Mouse (Mus musculus) forebrain, postnatal 0 days (tissue): ENCODE results near the gene Jund. TPM values are rescaled to one million over a fixed set of nuclear protein-coding genes. Genes with fewer than 3 reads are reported as not detected.

Experiments used
- ATAC-seq: fragments of 200-750 bp; cut with Nextera tagmentation; 2 replicates; pipeline ENCODE4 v1.8.0; 2017; ENCODE audit warnings: mild to moderate bottlenecking, moderate library complexity
- DNase-seq: peaks from one replicate; pipeline ENCODE4 v3.0.0-alpha.2; 2015
- H3K27ac ChIP-seq: fragments of 300-500 bp; sonication (generic); 2 replicates; pipeline ENCODE4 v1.5.1; 2014; ENCODE audit warnings: low read depth, mild to moderate bottlenecking, antibody characterized with exemption, low read length, moderate library complexity, mixed read lengths
- H3K27me3 ChIP-seq: fragments of 300-500 bp; sonication (generic); 2 replicates; pipeline ENCODE4 v1.6.1; 2014; ENCODE audit warnings: mild to moderate bottlenecking, low read length, mixed read lengths; ENCODE audit not compliant: insufficient read depth
- H3K36me3 ChIP-seq: fragments of 300-500 bp; sonication (generic); 2 replicates; pipeline ENCODE4 v1.6.1; 2014; ENCODE audit warnings: mild to moderate bottlenecking, moderate library complexity; ENCODE audit not compliant: insufficient read depth
- H3K4me1 ChIP-seq: fragments of 300-500 bp; sonication (generic); 2 replicates; pipeline ENCODE4 v1.6.1; 2014; ENCODE audit warnings: antibody characterized with exemption; ENCODE audit not compliant: insufficient read depth
- H3K4me2 ChIP-seq: fragments of 300-500 bp; sonication (generic); 2 replicates; pipeline ENCODE4 v1.6.1; 2014; ENCODE audit warnings: low read depth, mild to moderate bottlenecking, moderate library complexity
- H3K4me3 ChIP-seq: fragments of 300-500 bp; sonication (generic); 2 replicates; pipeline ENCODE4 v1.5.1; 2014; ENCODE audit warnings: low read depth, low read length, mixed read lengths
- H3K9ac ChIP-seq: fragments of 300-500 bp; sonication (generic); 2 replicates; pipeline ENCODE4 v1.6.1; 2014; ENCODE audit warnings: mild to moderate bottlenecking
- H3K9me3 ChIP-seq: fragments of 300-500 bp; sonication (generic); 2 replicates; pipeline ENCODE4 v1.6.1; 2016; ENCODE audit warnings: low read length
- CTCF ChIP-seq: sonication (generic); IDR thresholded peaks from 2 replicates; pipeline ENCODE4 v1.5.1; 2016; ENCODE audit warnings: antibody characterized with exemption, control low read depth, low read depth
- WGBS: fragments of 180-500 bp; shearing (Covaris S2); extraction: QIAGEN DNeasy Blood & Tissue Kit; methylation state at CpG from one replicate; pipeline ENCODE4 v1.1.7; 2014; 5-methylcytosine and 5-hydroxymethylcytosine counted together
- polyA plus RNA-seq: library from polyadenylated mRNA; unstranded; fragments of >200 nt; fragmentation: Nextera tagmentation; extraction: Ambion mirVana; gene quantifications from 2 replicates; pipeline ENCODE4 v1.2.1, GENCODE M21; 2015
- total RNA-seq: library from RNA; depleted of rRNA; stranded (reverse); fragments of >200 nt; gene quantifications from 2 replicates; pipeline ENCODE4 v1.2.3, GENCODE M21; 2014; rRNA removed

The Jund gene
- total and polyA plus RNA-seq, 2 experiments from 2014 or later: 114 to 392 TPM

DNA sequence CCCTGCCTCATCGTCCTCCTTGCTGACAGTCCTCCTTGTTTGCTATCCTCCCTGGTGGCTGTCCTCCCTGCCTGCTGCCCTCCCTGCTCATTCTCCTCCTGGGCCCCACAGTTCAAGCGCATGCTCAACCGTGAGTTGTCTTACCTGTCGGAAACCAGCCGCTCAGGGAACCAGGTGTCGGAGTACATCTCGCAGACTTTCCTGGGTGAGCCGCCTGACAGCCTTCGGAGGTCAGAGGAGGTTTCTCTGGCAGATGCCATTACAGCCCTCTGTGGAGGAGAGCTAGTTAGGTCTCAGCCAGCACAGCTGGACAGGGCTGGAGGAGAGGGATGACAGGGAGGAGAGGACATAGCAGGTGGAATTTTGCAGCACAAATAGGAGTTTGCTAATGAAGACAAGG, 47.9 kb downstream of the Jund start:
- H3K4me3 ChIP-seq: no peak overlapping the region
- H3K9me3 ChIP-seq: no peaks in the 10 kb centered on the region
- H3K36me3 ChIP-seq: no peaks in the 10 kb centered on the region
- WGBS: 75% methylated on average over 9 of the region's 9 CpGs
- no peaks in the 10 kb centered on the region; the same call in 1 of the 2 replicates for H3K4me1 ChIP-seq
- TF ChIP-seq CTCF: no peak
- H3K4me2 ChIP-seq: no peak overlapping the region
- ATAC-seq (no peak), DNase-seq (no peak)
- H3K27me3 ChIP-seq: peaks cover 25% of the 10 kb centered on the region
- H3K9ac ChIP-seq: no peak overlapping the region
- no peak overlapping the region for H3K27ac ChIP-seq

DNA sequence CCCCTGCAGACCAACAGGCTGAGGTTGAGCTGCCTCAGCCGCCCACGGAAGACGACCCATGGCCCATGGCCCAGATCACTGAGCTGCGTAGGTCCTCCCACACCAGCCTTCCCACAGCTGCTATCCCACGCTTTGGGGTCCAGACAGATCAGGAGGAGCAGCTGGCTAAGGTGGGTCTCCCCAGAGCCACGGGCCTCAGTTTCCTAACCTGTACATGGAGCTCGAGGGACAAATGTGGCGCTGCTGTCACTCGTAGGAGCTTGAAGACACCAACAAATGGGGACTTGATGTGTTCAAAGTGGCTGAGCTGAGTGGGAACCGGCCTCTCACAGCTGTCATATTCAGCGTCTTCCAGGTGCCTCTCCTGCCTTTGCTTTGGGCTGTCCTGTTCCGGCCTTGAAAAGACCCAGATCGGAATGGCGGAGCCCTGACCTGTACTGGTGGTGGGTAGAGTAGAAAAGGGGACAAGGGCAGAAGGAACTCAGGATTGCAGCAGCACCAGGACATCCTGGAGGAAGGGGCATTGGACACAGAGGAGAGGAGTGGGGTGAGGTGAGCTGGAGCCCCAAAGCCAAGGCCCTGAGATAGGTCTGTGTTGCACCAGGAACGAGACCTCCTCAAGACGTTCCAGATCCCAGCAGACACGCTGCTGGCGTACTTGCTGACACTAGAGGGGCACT, 48.6 kb downstream of the Jund start:
- DNase-seq (no peak), ATAC-seq (no peak)
- no peaks in the 10 kb centered on the region for H3K9me3 ChIP-seq
- no peak overlapping the region for H3K4me2 ChIP-seq
- H3K36me3 ChIP-seq: no peaks in the 10 kb centered on the region
- peaks cover 25% of the 10 kb centered on the region for H3K27me3 ChIP-seq
- no peak overlapping the region for H3K4me3 ChIP-seq
- no peak overlapping the region for H3K9ac ChIP-seq
- 87% methylated on average over 18 of the region's 18 CpGs for WGBS
- H3K27ac ChIP-seq: no peak overlapping the region
- H3K4me1 ChIP-seq: no peaks in the 10 kb centered on the region; the same call in 1 of the 2 replicates
- no peak for TF ChIP-seq CTCF

DNA sequence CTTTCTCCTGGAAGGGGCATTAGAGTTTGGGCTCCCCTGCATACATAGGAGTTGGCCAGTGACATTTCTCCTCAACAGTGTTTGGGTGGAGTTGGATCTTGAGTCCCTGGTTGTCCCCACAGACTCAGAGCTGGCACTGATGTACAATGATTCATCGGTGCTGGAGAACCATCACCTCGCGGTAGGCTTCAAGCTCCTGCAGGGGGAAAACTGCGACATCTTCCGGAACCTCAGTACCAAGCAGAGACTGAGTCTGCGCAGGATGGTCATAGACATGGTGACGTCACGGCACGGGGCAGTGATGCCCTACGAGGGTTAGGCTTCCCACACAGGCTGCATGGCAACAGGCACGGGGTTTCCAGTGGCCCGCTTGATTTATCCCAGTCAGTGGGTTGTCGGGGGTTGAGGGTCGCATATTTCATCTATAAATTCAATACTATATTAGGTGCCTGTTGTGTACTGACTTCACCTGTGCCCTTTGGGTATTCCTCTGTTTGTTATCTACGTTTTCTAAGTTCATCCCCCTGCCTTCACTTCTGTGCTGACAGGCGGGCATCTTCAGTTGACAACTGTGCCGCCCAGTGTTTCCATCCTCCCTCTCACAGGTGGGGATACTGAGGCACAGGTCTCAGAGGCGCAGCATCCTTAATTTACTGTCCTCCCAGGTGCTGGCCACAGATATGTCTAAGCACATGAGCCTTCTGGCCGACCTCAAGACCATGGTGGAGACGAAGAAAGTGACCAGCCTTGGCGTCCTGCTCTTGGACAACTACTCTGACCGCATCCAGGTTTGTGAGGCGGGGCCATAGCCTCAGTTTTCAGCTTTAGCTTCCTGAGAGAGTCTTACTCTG, 49.7 kb downstream of the Jund start:
- H3K4me3 ChIP-seq: no peak overlapping the region
- no peak overlapping the region for H3K9ac ChIP-seq
- DNase-seq (no peak), ATAC-seq (no peak)
- no peak for TF ChIP-seq CTCF
- H3K27me3 ChIP-seq: peaks cover 16% of the 10 kb centered on the region
- H3K4me1 ChIP-seq: no peaks in the 10 kb centered on the region; the same call in 1 of the 2 replicates
- H3K27ac ChIP-seq: no peak overlapping the region
- no peak overlapping the region for H3K4me2 ChIP-seq
- WGBS: 86% methylated on average over 23 of the region's 23 CpGs
- no peaks in the 10 kb centered on the region for H3K9me3 ChIP-seq
- H3K36me3 ChIP-seq: no peaks in the 10 kb centered on the region

DNA sequence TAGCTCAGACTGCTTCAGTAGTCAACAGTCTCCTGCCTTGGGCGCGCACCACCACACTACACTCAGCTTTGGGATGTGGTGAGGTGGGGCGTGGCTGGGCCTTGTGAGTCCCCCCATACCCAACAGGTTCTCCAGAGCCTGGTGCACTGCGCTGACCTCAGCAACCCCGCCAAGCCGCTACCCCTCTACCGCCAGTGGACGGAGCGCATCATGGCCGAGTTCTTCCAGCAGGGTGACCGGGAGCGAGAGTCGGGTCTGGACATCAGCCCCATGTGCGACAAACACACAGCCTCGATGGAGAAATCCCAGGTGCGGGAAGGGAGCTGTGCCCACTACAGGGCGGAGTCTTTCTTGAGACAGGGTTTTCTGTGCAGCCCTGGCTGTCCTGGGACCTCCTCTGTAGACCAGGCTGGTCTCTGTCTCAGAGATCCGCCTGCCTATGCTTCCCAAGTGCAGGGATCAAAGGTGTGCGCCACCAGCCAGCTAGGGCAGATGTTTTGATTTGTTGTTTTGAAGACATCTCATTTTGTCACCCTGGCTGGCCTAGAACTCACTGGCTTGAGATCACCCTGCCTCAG, 50.4 kb downstream of the Jund start:
- DNase-seq: no peak
- no peaks in the 10 kb centered on the region for H3K9me3 ChIP-seq
- H3K4me1 ChIP-seq: no peaks in the 10 kb centered on the region; the same call in 1 of the 2 replicates
- peaks cover 12% of the 10 kb centered on the region for H3K27me3 ChIP-seq
- H3K36me3 ChIP-seq: no peaks in the 10 kb centered on the region
- TF ChIP-seq CTCF: no peak
- no peak overlapping the region for H3K27ac ChIP-seq
- 82% methylated on average over 19 of the region's 19 CpGs for WGBS
- no peak overlapping the region for H3K9ac ChIP-seq
- no peak overlapping the region for H3K4me3 ChIP-seq
- no peak overlapping the region for H3K4me2 ChIP-seq
- no peak for ATAC-seq

Other genes with a start within 250 kb of the Jund start
- gene Klhl26, start 222.0 kb upstream of the Jund start, total RNA-seq: 29.9 and 34.8 TPM in 2 replicates
- 30.8 and 35.3 TPM in 2 replicates for gene Klhl26, start 222.0 kb upstream of the Jund start, polyA plus RNA-seq
- gene Tmem59l, start 211.6 kb upstream of the Jund start, total RNA-seq: 96.0 and 115 TPM in 2 replicates
- 147 and 150 TPM in 2 replicates for gene Tmem59l, start 211.6 kb upstream of the Jund start, polyA plus RNA-seq
- 6.5 and 20.9 TPM in 2 replicates for gene Crlf1, start 205.8 kb upstream of the Jund start, total RNA-seq
- 24.6 and 34.5 TPM in 2 replicates for gene Crlf1, start 205.8 kb upstream of the Jund start, polyA plus RNA-seq
- gene Rex1bd, start 192.2 kb upstream of the Jund start, total RNA-seq: 130 and 148 TPM in 2 replicates
- 200 and 247 TPM in 2 replicates for gene Rex1bd, start 192.2 kb upstream of the Jund start, polyA plus RNA-seq
- 459 and 595 TPM in 2 replicates for gene Uba52, start 188.1 kb upstream of the Jund start, total RNA-seq
- 808 and 1,035 TPM in 2 replicates for gene Uba52, start 188.1 kb upstream of the Jund start, polyA plus RNA-seq
- gene Fkbp8, start 171.2 kb upstream of the Jund start, total RNA-seq: 559 and 592 TPM in 2 replicates
- 385 and 426 TPM in 2 replicates for gene Fkbp8, start 171.2 kb upstream of the Jund start, polyA plus RNA-seq
- 39.1 and 43.5 TPM in 2 replicates for gene Kxd1, start 171.0 kb upstream of the Jund start, total RNA-seq
- gene Kxd1, start 171.0 kb upstream of the Jund start, polyA plus RNA-seq: 51.6 and 51.9 TPM in 2 replicates
- 16.2 and 18.4 TPM in 2 replicates for gene Ell, start 159.5 kb upstream of the Jund start, total RNA-seq
- 9.7 and 11.0 TPM in 2 replicates for gene Ell, start 159.5 kb upstream of the Jund start, polyA plus RNA-seq
- 127 and 136 TPM in 2 replicates for gene Isyna1, start 104.6 kb upstream of the Jund start, total RNA-seq
- gene Isyna1, start 104.6 kb upstream of the Jund start, polyA plus RNA-seq: 93.3 and 106 TPM in 2 replicates
- gene Ssbp4, start 90.1 kb upstream of the Jund start, total RNA-seq: 197 and 249 TPM in 2 replicates
- gene Ssbp4, start 90.1 kb upstream of the Jund start, polyA plus RNA-seq: 204 and 221 TPM in 2 replicates
- gene Lrrc25, start 82.8 kb upstream of the Jund start, total RNA-seq: 1.4 and 2.8 TPM in 2 replicates
- gene Lrrc25, start 82.8 kb upstream of the Jund start, polyA plus RNA-seq: 1.2 TPM in 2 replicates
- gene Gdf15, start 66.5 kb upstream of the Jund start, total RNA-seq: 0.90 TPM in 1 of 2 replicates, not detected in the other
- gene Gdf15, start 66.5 kb upstream of the Jund start, polyA plus RNA-seq: 0.18 and 0.26 TPM in 2 replicates
- 22.1 and 23.8 TPM in 2 replicates for gene Pgpep1, start 38.6 kb upstream of the Jund start, total RNA-seq
- gene Pgpep1, start 38.6 kb upstream of the Jund start, polyA plus RNA-seq: 22.1 and 26.1 TPM in 2 replicates
- 93.7 and 140 TPM in 2 replicates for gene Lsm4, start 25.7 kb upstream of the Jund start, total RNA-seq
- 177 and 231 TPM in 2 replicates for gene Lsm4, start 25.7 kb upstream of the Jund start, polyA plus RNA-seq
- gene Iqcn, start 4.5 kb downstream of the Jund start, total RNA-seq: 0.33 TPM in 1 of 2 replicates, not detected in the other
- gene Iqcn, start 4.5 kb downstream of the Jund start, polyA plus RNA-seq: 0.03 and 0.08 TPM in 2 replicates
- gene Gm3336, start 19.6 kb downstream of the Jund start, total RNA-seq: not detected in 2 replicates
- gene Gm3336, start 19.6 kb downstream of the Jund start, polyA plus RNA-seq: not detected in 2 replicates
- gene Pde4c, start 24.8 kb downstream of the Jund start, total RNA-seq: 0.48 and 0.62 TPM in 2 replicates
- gene Pde4c, start 24.8 kb downstream of the Jund start, polyA plus RNA-seq: 0.10 and 0.23 TPM in 2 replicates
- 450 and 499 TPM in 2 replicates for gene Rab3a, start 55.7 kb downstream of the Jund start, total RNA-seq
- 632 and 673 TPM in 2 replicates for gene Rab3a, start 55.7 kb downstream of the Jund start, polyA plus RNA-seq
- gene Mpv17l2, start 62.0 kb downstream of the Jund start, total RNA-seq: 33.7 and 39.9 TPM in 2 replicates
- 60.4 and 61.9 TPM in 2 replicates for gene Mpv17l2, start 62.0 kb downstream of the Jund start, polyA plus RNA-seq
- gene Pik3r2, start 77.8 kb downstream of the Jund start, total RNA-seq: 160 and 170 TPM in 2 replicates
- 147 and 153 TPM in 2 replicates for gene Pik3r2, start 77.8 kb downstream of the Jund start, polyA plus RNA-seq
- gene Mast3, start 106.1 kb downstream of the Jund start, total RNA-seq: 26.2 and 60.0 TPM in 2 replicates
- 20.3 and 25.2 TPM in 2 replicates for gene Mast3, start 106.1 kb downstream of the Jund start, polyA plus RNA-seq
- gene Il12rb1, start 109.5 kb downstream of the Jund start, total RNA-seq: 0.05 TPM in 1 of 2 replicates, not detected in the other
- not detected in 2 replicates for gene Il12rb1, start 109.5 kb downstream of the Jund start, polyA plus RNA-seq
- 15.4 and 25.9 TPM in 2 replicates for gene Arrdc2, start 140.8 kb downstream of the Jund start, total RNA-seq
- 5.6 and 7.1 TPM in 2 replicates for gene Arrdc2, start 140.8 kb downstream of the Jund start, polyA plus RNA-seq
- 20.5 and 31.5 TPM in 2 replicates for gene Kcnn1, start 164.3 kb downstream of the Jund start, total RNA-seq
- 9.4 and 9.8 TPM in 2 replicates for gene Kcnn1, start 164.3 kb downstream of the Jund start, polyA plus RNA-seq
- gene Ccdc124, start 175.0 kb downstream of the Jund start, total RNA-seq: 34.7 and 59.9 TPM in 2 replicates
- 161 and 175 TPM in 2 replicates for gene Ccdc124, start 175.0 kb downstream of the Jund start, polyA plus RNA-seq
- gene Slc5a5, start 193.8 kb downstream of the Jund start, total RNA-seq: 1.5 and 2.2 TPM in 2 replicates
- gene Slc5a5, start 193.8 kb downstream of the Jund start, polyA plus RNA-seq: 2.4 and 3.6 TPM in 2 replicates
- 1,945 and 2,194 TPM in 2 replicates for gene Rpl18a, start 198.5 kb downstream of the Jund start, total RNA-seq
- gene Rpl18a, start 198.5 kb downstream of the Jund start, polyA plus RNA-seq: 2,793 and 3,853 TPM in 2 replicates
- 57.2 and 68.1 TPM in 2 replicates for gene Map1s, start 207.0 kb downstream of the Jund start, total RNA-seq
- 52.7 and 63.9 TPM in 2 replicates for gene Map1s, start 207.0 kb downstream of the Jund start, polyA plus RNA-seq